Mouse (Mus musculus) adrenal gland, postnatal 36 days (tissue): ENCODE data around the gene Mfsd9. TPM values are rescaled to one million over a fixed set of nuclear protein-coding genes. Genes with fewer than 3 reads are reported as not detected.

ENCODE experiments used
- total RNA-seq, 2 experiments: library from RNA; stranded (reverse); gene quantifications; 2 replicates each; pipeline ENCODE4 v1.2.3; 2021

Gene Mfsd9
- total RNA-seq, 2 experiments from 2014 or later = 1.8 to 3.9 TPM

Other genes with a start within 250 kb of the Mfsd9 start
- gene Slc9a4, start 210.6 kb downstream of the Mfsd9 start, total RNA-seq = not detected
- gene Slc9a2, start 110.1 kb downstream of the Mfsd9 start, total RNA-seq = under 1 TPM; 0.07 TPM
- gene Tmem182, start 14.9 kb upstream of the Mfsd9 start, total RNA-seq = 1 to 10 TPM in 1 of 2 experiments, under 1 TPM in 1; 0.95 to 3.6 TPM